ENCODE assay signal across 9 mouse cellular contexts in genomic region chr2:60877543-60878386, GRCm38 (mm10).
DNase-seq lines count a peak whose midpoint lies in the region; ATAC-seq lines count a peak whose summit lies in the region.
"Had no signal": no experiment of that assay in that cellular context is flagged by ENCODE, and none has a peak within 500 bp of the region (broad histone marks: within the 10 kb centered on the region; RNA-seq: fewer than 3 reads in every experiment).

No protein-coding gene starts in this region.

- peak; percentile 53 for DNase-seq in kidney, postnatal 14 days
- DNase-seq in kidney, adult 18-20 months = no peak
- peak; percentile 75 for DNase-seq in NIH3T3 (ENCODE audit: low read depth)
- peak; percentile 41 for DNase-seq in heart, postnatal 10 days
- peak; percentile 37 to 40 for DNase-seq in natural killer cell, adult 2 months (ENCODE audit: low spot score in 2 of 2)
- DNase-seq in left cerebral cortex, postnatal 10 days (ENCODE audit: extremely low spot score in 1 of 2, low spot score in 2 of 2) = no peak
- DNase-seq: right cerebral cortex, postnatal 25 days had no signal

- ATAC-seq in erythroid progenitor cell, adult 5-6 weeks (replicated peaks; ENCODE audit: low FRiP score, poor library complexity, severe bottlenecking) = no peak
- ATAC-seq: forebrain, embryonic 16.5 days had no signal

- intact Hi-C loops in heart, postnatal 10 days (cut with DNase I) = loop anchor here (5.0 kb wide), 1 partner anchor 35 kb away; no protein-coding TSS in a partner anchor
- intact Hi-C loops in left cerebral cortex, postnatal 10 days (cut with DNase I) = no loop called here

Comparison
In these comparisons a context has a peak if more than half of its experiments do, and no peak if none do; other contexts are left out.
1. DNase-seq: peak in kidney, postnatal 14 days (single experiment), NIH3T3 (single experiment), heart, postnatal 10 days (2 of 2) and natural killer cell, adult 2 months (2 of 2); none in kidney, adult 18-20 months (single experiment) and left cerebral cortex, postnatal 10 days (0 of 2).